Mouse (Mus musculus): ENCODE data around the gene Tmem132a. TPM values are rescaled to one million over a fixed set of nuclear protein-coding genes. Genes with fewer than 3 reads are reported as not detected.

Gene Tmem132a
- under 1 TPM in 1 of 2 experiments, not detected in 1; 0.39 TPM for polyA plus RNA-seq (2017; shearing (Covaris generic))

GRCm38 (mm10) chr19:10869886-10870527 lies at the start of gene Tmem132a:
Gene Tmem132a (minus strand): TSS chr19:10869940.
- no peak for ATAC-seq

DNA sequence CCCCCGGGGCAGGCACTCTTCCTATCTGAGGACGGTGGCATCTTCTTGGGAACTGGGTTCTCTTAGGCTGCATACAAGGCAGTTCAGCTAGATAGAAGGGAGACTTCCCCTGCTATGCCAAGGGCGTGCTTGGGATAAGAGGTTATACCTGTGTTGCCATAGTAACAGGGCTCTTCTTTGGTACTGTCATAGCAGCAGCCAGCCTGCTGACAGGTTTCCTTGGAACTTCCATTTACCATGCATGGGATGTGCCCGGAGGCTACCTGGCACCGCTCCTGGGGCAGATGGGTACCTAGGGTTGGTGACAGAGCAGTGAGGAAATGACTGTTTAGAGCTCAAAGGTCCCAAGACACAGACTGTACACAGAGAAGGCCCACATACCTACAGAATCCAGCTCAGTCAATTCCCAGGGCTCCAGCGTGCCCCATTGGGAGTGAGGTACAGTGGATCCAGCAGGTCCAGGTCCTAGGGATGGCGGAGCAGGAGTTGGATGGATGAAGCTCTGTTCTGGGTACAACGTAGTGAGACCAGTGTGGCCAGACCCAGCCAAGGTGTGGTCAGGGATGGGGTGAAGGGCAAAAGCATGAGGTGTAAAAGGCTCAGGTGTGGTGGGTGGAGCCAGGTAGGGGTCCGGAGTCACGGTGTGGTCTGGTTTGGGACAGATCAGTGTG lies 48.7 kb upstream of the Tmem132a start:
- ATAC-seq = no peak

DNA sequence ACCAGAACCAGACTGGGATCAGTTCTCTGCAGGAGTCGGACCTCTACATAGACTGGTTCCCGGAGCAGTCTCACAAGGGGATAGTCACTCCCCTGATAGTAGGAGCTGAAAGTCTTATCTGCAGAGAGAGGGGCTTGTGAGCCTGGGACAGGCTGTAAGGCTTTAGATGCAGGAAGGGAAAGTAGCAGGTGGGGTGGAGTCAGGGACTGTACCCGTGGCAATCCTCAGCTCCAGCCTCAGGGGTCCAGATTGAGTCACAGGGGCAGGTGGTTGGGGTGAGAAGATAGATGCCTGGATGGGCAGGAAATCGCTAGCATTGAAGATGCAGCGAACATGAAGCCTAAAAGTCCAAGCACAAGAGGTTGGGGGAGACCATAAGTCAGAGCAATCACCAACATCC lies 46.8 kb upstream of the Tmem132a start:
- no peak for ATAC-seq

GRCm38 (mm10) chr19:10914870-10915269 lies 45.1 kb upstream of the Tmem132a start:
- no peak for ATAC-seq

DNA sequence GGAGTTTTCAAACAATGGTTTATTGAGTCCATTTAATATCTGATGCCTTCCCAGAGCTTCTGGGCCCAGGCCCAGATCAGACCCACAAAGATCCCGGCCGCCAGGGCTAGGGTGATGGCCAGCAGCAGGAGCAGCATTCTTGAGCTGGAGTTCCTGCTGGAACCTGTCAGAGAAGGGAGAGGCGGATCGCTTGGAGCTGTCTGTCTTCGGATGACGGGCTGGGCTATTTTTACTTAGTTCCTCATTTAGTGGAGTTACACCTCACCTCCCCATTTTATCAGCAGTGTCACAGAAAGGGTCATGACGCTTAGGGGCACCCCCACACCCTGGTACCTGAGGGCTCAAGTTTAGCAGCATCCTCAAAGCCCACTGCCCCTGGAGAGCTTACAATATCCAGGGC lies 44.6 kb upstream of the Tmem132a start:
- ATAC-seq = no peak

DNA sequence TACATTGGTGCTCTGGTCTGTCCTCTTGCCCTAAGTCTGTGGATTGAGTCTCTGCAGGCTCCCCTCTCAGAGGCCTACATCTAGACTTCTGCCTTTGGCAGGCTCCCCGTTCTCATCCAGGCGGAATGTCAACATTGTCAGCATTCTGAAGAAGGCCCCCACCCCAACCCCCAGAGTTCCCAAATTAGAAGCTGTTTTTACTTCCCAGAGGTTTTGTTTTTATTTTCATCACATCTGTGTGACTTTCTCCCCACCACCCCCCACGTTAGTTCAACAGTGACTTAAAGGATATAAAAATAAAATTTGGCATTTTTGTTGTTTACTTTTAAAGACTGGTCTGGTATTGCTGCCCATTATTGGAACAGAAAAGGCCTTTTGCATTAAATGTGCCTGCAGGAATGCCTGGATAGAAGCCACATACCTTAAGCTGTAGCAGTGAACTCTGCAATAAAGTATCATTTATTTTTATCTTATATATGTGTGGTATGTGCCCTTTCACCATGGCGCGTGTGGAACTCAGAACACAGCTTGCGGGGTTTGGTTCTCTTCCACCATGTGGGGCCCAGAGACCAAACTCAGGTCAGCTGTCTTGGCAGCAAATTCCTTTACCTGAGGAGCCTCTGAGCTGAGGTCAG lies 39.5 kb upstream of the Tmem132a start:
- ATAC-seq = no peak

GRCm38 (mm10) chr19:10907891-10908290 lies 38.2 kb upstream of the Tmem132a start:
- ATAC-seq = no peak

- no peak for ATAC-seq
Observed at GRCm38 (mm10) chr19:10905728-10906000, 35.9 kb upstream of the Tmem132a start.

DNA sequence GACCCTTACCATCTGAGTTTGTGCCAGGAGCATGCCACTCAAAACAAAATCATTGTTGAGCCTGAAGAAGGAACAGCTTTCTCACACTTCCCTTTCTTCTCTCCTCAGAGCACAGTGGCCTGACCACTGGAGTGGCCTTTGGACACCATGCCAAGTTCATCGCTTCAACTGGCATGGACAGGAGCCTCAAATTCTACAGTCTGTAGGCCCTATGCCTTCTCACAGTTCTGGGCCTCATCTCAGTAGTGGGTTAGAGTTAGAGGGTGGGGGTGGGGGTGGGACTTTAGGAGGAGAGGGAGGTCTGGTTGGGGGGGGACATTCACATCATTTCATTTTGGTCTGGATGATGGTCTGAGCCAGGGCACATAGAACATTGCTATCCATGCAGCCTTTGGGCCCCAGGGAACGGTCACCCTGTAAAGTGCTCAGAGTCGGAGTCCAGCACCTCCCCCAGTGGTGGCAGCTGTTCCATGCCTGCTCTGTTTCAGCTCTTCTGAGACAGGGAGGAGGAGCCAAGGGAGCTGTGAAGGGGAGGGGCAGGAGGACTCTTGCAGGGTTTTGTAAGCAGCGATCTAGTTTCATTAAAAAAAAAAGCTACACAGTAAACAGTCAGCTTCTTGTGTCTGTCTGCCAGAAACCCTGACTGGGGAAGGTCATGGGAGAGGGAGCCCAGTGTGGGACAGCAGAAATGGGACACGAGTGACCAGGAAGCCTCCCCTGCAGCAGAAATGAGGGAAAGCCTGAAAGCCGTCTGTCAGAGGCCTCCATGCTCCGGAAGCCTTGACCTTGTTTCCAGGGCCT lies 35.4 kb upstream of the Tmem132a start:
- no peak for ATAC-seq

DNA sequence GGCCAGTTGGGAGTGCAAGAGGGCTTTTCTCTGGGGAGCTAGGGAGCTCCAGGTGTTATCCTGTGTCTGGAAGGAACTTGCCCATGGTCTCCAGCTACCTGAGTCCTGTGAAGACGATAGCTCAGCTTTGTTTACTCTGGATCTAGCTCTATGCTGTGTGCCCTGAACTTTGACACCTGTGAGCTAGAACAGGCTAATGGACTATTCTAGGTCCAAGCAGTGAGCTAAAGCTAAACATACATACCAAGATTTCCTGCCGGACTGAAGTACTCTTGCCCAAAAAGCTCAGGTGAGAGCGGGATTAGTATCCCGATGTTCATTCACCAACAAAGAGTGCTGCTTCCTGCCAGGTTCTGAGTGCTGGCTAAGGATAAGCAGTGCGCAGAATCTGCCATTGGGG lies 34.8 kb upstream of the Tmem132a start:
- ATAC-seq = no peak

GRCm38 (mm10) chr19:10901046-10901445 lies 31.3 kb upstream of the Tmem132a start:
- ATAC-seq = no peak

GRCm38 (mm10) chr19:10900315-10900714 lies 30.6 kb upstream of the Tmem132a start:
- no peak for ATAC-seq

- no peak for ATAC-seq
Observed at GRCm38 (mm10) chr19:10897491-10897890, 27.8 kb upstream of the Tmem132a start.

DNA sequence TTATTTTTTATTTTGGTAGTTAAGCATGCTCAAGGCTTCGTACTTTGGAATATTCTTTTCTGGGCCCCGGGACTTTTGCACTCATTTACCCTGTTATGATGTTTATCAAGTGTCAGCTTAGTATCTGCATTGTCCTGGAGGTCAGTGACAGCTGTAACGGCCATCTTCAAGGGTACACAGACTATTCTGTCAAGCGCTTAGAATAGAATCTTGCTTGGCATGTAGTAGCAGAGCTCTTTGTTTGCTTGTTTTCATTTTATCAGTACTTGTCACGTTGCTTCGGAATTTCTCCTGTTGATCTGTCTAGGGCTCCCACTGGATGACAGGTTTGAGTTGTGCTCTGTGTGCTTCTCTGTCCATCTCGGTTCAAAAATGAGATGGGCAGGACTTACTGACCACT lies 27.1 kb upstream of the Tmem132a start:
- ATAC-seq = no peak

- ATAC-seq = no peak
Observed at GRCm38 (mm10) chr19:10895708-10896107, 26.0 kb upstream of the Tmem132a start.

DNA sequence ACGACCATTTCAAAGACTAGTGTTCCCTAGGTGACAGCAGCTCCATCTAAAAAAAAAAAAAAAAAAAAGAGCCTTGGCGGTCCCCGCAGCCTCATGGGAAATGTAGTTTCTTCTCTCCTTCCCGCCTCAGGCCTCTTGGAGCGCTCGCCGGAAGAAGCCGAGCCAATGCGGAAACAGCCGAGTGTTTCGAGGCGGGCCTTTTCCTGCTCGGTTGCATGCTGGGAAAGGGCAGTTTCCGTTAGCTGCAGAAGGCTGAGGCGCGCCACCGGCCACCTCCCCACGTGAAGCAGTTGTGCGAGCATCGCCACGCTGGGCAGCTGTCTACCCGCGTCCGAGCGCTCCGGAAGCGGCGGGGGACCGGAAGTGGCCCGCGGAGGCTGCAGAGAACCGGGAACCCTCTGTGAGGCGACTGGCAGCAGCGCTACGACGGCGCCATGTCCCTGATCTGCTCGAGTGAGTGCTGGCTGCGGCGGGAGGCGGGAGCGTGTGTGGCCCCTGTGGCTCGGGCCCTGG lies 25.3 kb upstream of the Tmem132a start, which contains the start of gene Prpf19:
Gene Prpf19 (plus strand): TSS at position 216 of the 513 bp plus-strand sequence.
- ATAC-seq = peak; percentile 99

GRCm38 (mm10) chr19:10892201-10892600 lies 22.5 kb upstream of the Tmem132a start:
- no peak for ATAC-seq

DNA sequence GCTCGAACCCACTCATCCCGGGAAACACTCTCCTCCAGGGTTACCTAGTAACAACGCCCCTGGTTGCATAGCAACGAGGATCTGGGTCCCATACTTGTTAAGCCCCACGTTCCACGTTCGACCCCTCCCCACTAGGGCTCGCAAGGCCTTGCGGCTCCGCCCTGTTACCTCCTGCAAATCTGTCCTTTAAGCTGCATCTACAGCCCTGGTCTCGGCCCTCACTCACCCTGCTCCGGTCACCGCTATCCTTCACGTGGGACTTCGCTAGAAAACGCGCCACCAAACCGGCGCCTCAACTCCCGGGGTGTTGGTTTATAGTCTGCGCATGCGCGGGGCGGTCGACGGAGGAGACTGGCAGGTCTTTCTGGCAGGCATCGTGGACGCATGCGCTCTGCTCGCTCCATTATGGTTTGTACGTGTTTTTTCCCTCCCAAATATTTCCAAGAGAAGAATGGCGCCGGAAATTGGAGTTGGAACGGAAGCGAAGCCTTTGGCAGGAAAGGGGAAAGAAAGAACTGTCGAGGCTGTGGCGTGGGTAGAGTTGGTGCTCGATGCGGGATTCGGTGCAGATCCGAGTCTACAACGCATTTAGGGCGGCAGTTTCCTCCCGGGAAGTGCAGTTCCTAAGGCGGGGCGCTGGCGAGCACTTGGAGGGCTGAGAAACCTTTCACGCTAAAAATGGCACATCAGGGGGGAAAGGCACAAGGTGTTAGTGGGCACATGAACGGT lies 11.8 kb upstream of the Tmem132a start, which contains the start of gene Tmem109:
Gene Tmem109 (minus strand): TSS at position 576 of the 729 bp plus-strand sequence.
- peak; percentile 78 for ATAC-seq

- no peak for ATAC-seq
Observed at GRCm38 (mm10) chr19:10880975-10881425, 11.3 kb upstream of the Tmem132a start.

- ATAC-seq = peak; percentile 77
Observed at GRCm38 (mm10) chr19:10880085-10880974, 10.6 kb upstream of the Tmem132a start.
